Mouse (Mus musculus): ENCODE data around the gene Dhcr7. TPM values are rescaled to one million over a fixed set of nuclear protein-coding genes. Genes with fewer than 3 reads are reported as not detected.

The Dhcr7 gene
- 20.2 and 24.7 TPM in 2 replicates for polyA plus RNA-seq (2014; fragmentation: Nextera tagmentation; extraction: Ambion mirVana)

DNA sequence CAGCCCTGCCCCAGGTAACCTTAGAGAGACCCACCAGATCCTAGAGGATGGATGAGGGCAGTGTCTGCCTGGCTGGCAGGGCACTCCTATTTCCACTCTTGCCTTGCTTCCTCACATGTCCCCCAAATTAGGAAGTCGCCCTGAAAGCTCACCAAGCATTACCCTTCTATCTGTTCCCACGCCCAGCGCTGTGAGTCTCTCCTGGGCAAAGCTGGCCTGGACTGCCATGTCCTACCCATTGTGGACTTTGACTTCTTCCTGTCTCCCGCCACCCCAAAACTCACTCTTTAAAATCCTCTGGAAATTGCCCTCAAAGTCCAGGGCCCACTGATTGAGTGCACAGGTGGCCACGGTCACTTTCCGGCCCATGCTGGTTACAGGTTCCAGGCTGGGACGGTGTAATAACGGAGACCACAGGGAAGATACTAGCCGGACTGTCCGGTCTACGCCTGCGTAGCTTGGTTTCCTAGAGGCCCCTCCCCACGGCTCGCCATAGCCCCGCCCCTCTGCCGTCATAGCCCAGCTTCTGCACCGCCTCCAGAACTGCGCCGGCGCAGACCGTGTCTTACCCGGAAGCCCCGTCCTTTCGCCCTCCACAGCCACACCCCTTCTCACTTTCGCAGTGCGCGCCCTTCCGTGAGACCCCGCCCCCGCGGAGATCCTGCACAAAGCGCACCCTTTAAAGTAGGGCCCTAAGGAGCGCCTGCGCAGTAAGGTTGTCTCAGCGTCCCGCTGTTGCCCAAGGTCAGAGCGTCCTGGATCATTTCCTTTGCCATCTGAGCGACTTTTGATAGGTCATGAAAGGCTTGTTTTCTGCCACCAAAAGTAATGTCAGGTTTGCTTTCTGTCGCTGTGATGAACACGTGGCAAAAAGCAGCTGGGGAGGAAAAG, at the start of gene Dhcr7, which contains the start of gene Nadsyn1:
TSS of gene Dhcr7 (plus strand) at position 771 of the 891 bp plus-strand sequence.
TSS of gene Nadsyn1 (minus strand) at position 475 of the 891 bp plus-strand sequence.
- Histone ChIP-seq H3K4me1 (ENCODE audit: control insufficient read depth in 2 of 2, insufficient read depth in 2 of 2, low read length in 2 of 2) (peaks cover 8 to 10% of the 10 kb centered on the region in 2 experiments), H3K27ac (replicated peaks in 1 of 2; ENCODE audit: control insufficient read depth in 1 of 2, insufficient read depth in 1 of 2, low read depth in 2 of 2, low read length in 2 of 2) (peak within 1 kb of the TSS; percentile 85 to 87), H3K4me2 (ENCODE audit: low read length) (peak within 1 kb of the TSS; percentile 69), H3K4me3 (ENCODE audit: control insufficient read depth in 1 of 2, insufficient read depth in 1 of 2, low read depth in 1 of 2, low read length in 2 of 2) (peak within 1 kb of the TSS; percentile 64 to 79), H3K9ac (ENCODE audit: low read length) (peak within 1 kb of the TSS; percentile 80), H3K36me3 (ENCODE audit: control insufficient read depth, insufficient read depth, low read length) (peaks cover 11% of the 10 kb centered on the region), H3K9me3 (ENCODE audit: control insufficient read depth, low read length) (no peaks in the 10 kb centered on the region), H3K27me3 (ENCODE audit: control insufficient read depth, insufficient read depth, low read length) (no peaks in the 10 kb centered on the region)
- WGBS: under 1% methylated on average over 40 of the region's 40 CpGs
- peak; percentile 99 for ATAC-seq (ENCODE audit: insufficient number of reproducible peaks, insufficient read depth, low FRiP score, low read depth)

GRCm38 (mm10) chr7:143776137-143776536, 46.8 kb upstream of the Dhcr7 start:
- Histone ChIP-seq H3K4me1 (ENCODE audit: control insufficient read depth in 2 of 2, insufficient read depth in 2 of 2, low read length in 2 of 2) (peaks cover 0 to 6% of the 10 kb centered on the region in 2 experiments; a peak in 2 of 4 replicates), H3K4me2 (ENCODE audit: low read length) (no peak overlapping the region), H3K4me3 (ENCODE audit: control insufficient read depth in 1 of 2, insufficient read depth in 1 of 2, low read depth in 1 of 2, low read length in 2 of 2) (no peak overlapping the region), H3K27ac (replicated peaks in 1 of 2; ENCODE audit: control insufficient read depth in 1 of 2, insufficient read depth in 1 of 2, low read depth in 2 of 2, low read length in 2 of 2) (no peak overlapping the region), H3K36me3 (ENCODE audit: control insufficient read depth, insufficient read depth, low read length) (no peaks in the 10 kb centered on the region), H3K9me3 (ENCODE audit: control insufficient read depth, low read length) (no peaks in the 10 kb centered on the region), H3K27me3 (ENCODE audit: control insufficient read depth, insufficient read depth, low read length) (no peaks in the 10 kb centered on the region), H3K9ac (ENCODE audit: low read length) (no peak overlapping the region)
- ATAC-seq (ENCODE audit: insufficient number of reproducible peaks, insufficient read depth, low FRiP score, low read depth): no peak
- 31% methylated on average over 3 of the region's 3 CpGs for WGBS

GRCm38 (mm10) chr7:143777375-143777774, 45.6 kb upstream of the Dhcr7 start:
- Histone ChIP-seq H3K27ac (replicated peaks in 1 of 2; ENCODE audit: control insufficient read depth in 1 of 2, insufficient read depth in 1 of 2, low read depth in 2 of 2, low read length in 2 of 2) (no peak overlapping the region), H3K4me3 (ENCODE audit: control insufficient read depth in 1 of 2, insufficient read depth in 1 of 2, low read depth in 1 of 2, low read length in 2 of 2) (no peak overlapping the region), H3K36me3 (ENCODE audit: control insufficient read depth, insufficient read depth, low read length) (no peaks in the 10 kb centered on the region), H3K4me1 (ENCODE audit: control insufficient read depth in 2 of 2, insufficient read depth in 2 of 2, low read length in 2 of 2) (peaks cover 0 to 6% of the 10 kb centered on the region in 2 experiments; a peak in 2 of 4 replicates), H3K27me3 (ENCODE audit: control insufficient read depth, insufficient read depth, low read length) (no peaks in the 10 kb centered on the region), H3K4me2 (ENCODE audit: low read length) (no peak overlapping the region), H3K9ac (ENCODE audit: low read length) (no peak overlapping the region), H3K9me3 (ENCODE audit: control insufficient read depth, low read length) (no peaks in the 10 kb centered on the region)
- ATAC-seq (ENCODE audit: insufficient number of reproducible peaks, insufficient read depth, low FRiP score, low read depth): 0 out of 2 replicates have a peak, but pooled peaks have one; percentile 37
- WGBS: 14% methylated on average over 2 of the region's 2 CpGs

- 0 out of 2 replicates have a peak, but pooled peaks have one; percentile 16 for ATAC-seq (ENCODE audit: insufficient number of reproducible peaks, insufficient read depth, low FRiP score, low read depth)
- Histone ChIP-seq H3K27me3 (ENCODE audit: control insufficient read depth, insufficient read depth, low read length) (no peaks in the 10 kb centered on the region), H3K27ac (replicated peaks in 1 of 2; ENCODE audit: control insufficient read depth in 1 of 2, insufficient read depth in 1 of 2, low read depth in 2 of 2, low read length in 2 of 2) (peak overlapping the region; percentile 59 to 61), H3K4me3 (ENCODE audit: control insufficient read depth in 1 of 2, insufficient read depth in 1 of 2, low read depth in 1 of 2, low read length in 2 of 2) (peak overlapping the region; percentile 33 to 53), H3K9me3 (ENCODE audit: control insufficient read depth, low read length) (no peaks in the 10 kb centered on the region), H3K9ac (ENCODE audit: low read length) (peak overlapping the region; percentile 16), H3K4me2 (ENCODE audit: low read length) (peak overlapping the region; percentile 59), H3K36me3 (ENCODE audit: control insufficient read depth, insufficient read depth, low read length) (no peaks in the 10 kb centered on the region), H3K4me1 (ENCODE audit: control insufficient read depth in 2 of 2, insufficient read depth in 2 of 2, low read length in 2 of 2) (peaks cover 18 to 22% of the 10 kb centered on the region in 2 experiments; a peak in 3 of 4 replicates)
- 20% methylated on average over 5 of the region's 6 CpGs for WGBS
These were observed 39.5 kb upstream of the Dhcr7 start for GRCm38 (mm10) chr7:143783378-143783995.

DNA sequence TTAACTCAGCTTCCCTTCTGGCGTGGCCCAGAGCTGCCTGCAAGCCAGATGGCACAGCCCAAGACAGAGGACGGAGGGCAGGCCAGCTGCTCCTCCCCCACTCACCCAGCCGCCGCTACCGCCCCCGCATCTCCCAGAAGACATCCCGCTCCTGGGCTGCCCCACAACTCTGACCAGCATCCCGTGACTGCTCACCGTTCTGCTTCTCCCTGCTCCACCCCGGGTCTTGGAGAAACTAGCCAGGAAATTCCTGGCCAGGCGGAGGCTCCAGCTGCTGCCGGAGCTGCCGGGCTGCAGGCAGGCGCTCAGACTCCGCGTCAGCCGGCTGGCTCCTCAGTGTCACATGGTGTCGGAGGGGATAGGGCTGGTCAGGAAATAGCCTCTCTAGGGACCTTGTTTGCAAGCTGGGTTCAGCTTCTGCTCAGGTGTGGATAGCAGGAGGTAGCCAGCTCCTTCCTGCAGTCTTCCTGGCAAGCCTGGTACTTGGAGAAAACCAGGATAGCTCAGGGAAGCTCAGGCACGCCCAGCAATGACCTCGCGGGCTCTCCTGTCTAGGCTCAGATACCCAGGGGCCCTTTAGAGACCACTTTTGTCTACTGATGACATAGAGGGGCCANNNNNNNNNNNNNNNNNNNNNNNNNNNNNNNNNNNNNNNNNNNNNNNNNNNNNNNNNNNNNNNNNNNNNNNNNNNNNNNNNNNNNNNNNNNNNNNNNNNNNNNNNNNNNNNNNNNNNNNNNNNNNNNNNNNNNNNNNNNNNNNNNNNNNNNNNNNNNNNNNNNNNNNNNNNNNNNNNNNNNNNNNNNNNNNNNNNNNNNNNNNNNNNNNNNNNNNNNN, 38.7 kb upstream of the Dhcr7 start, which contains the start of gene Mrgpre:
TSS of gene Mrgpre (minus strand) at position 505 of the 834 bp plus-strand sequence.
- ATAC-seq (ENCODE audit: insufficient number of reproducible peaks, insufficient read depth, low FRiP score, low read depth): peak; percentile 83
- Histone ChIP-seq H3K9me3 (ENCODE audit: control insufficient read depth, low read length) (no peaks in the 10 kb centered on the region), H3K4me2 (ENCODE audit: low read length) (peak within 1 kb of the TSS; percentile 59), H3K4me1 (ENCODE audit: control insufficient read depth in 2 of 2, insufficient read depth in 2 of 2, low read length in 2 of 2) (peaks cover 18 to 22% of the 10 kb centered on the region in 2 experiments; a peak in 3 of 4 replicates), H3K27ac (replicated peaks in 1 of 2; ENCODE audit: control insufficient read depth in 1 of 2, insufficient read depth in 1 of 2, low read depth in 2 of 2, low read length in 2 of 2) (peak within 1 kb of the TSS; percentile 59 to 61), H3K4me3 (ENCODE audit: control insufficient read depth in 1 of 2, insufficient read depth in 1 of 2, low read depth in 1 of 2, low read length in 2 of 2) (peak within 1 kb of the TSS; percentile 33 to 53), H3K9ac (ENCODE audit: low read length) (peak within 1 kb of the TSS; percentile 16), H3K27me3 (ENCODE audit: control insufficient read depth, insufficient read depth, low read length) (no peaks in the 10 kb centered on the region), H3K36me3 (ENCODE audit: control insufficient read depth, insufficient read depth, low read length) (no peaks in the 10 kb centered on the region)
- WGBS: 2% methylated on average over 21 of the region's 21 CpGs

DNA sequence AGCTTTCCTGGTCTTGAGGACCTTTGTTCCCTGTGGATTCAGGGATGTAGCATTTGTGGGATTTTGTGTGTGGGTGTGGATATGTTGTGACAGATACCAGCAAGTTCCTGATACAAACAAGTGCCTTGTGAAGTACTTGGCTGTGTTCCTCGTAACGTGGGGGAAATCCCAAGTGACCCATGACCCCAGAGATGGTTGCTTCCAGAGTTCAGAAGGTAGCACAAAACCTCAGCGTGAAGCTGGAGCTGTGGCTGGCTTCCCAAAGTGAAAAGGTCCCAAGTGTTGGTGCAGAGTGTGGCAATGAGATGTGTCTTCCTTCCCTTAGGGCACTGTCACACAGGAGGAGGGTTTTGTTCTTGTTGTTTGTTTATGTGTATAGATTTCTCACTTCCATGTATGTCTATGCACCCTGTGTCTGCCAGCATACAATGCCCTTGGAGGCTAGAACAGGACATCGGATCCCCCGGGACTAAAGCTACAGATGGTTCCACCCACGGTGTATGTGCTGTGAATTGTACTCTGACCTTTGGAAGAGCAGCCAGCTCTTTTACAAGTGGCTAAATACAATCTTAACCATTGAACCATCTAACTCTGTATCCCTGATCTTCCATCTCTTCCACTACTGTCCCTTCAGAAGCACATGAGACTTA, 30.5 kb upstream of the Dhcr7 start:
- peaks cover 25% of the 10 kb centered on the region for H3K36me3 ChIP-seq (ENCODE audit: control insufficient read depth, insufficient read depth, low read length)
- no peak overlapping the region for H3K9ac ChIP-seq (ENCODE audit: low read length)
- H3K4me3 ChIP-seq (ENCODE audit: control insufficient read depth in 1 of 2, insufficient read depth in 1 of 2, low read depth in 1 of 2, low read length in 2 of 2): no peak overlapping the region
- no peak overlapping the region for H3K27ac ChIP-seq (replicated peaks in 1 of 2; ENCODE audit: control insufficient read depth in 1 of 2, insufficient read depth in 1 of 2, low read depth in 2 of 2, low read length in 2 of 2)
- peaks cover 4% of the 10 kb centered on the region; the same call in 1 of the 2 replicates for H3K9me3 ChIP-seq (ENCODE audit: control insufficient read depth, low read length)
- H3K4me2 ChIP-seq (ENCODE audit: low read length): no peak overlapping the region
- ATAC-seq (ENCODE audit: insufficient number of reproducible peaks, insufficient read depth, low FRiP score, low read depth): no peak
- WGBS: 68% methylated on average over 6 of the region's 6 CpGs
- no peaks in the 10 kb centered on the region for H3K4me1 ChIP-seq (ENCODE audit: control insufficient read depth in 2 of 2, insufficient read depth in 2 of 2, low read length in 2 of 2)
- no peaks in the 10 kb centered on the region for H3K27me3 ChIP-seq (ENCODE audit: control insufficient read depth, insufficient read depth, low read length)

Measured in heart, embryonic 14.5 days (tissue).